8 mouse cellular contexts compared by ENCODE assay signal in the genomic region with DNA sequence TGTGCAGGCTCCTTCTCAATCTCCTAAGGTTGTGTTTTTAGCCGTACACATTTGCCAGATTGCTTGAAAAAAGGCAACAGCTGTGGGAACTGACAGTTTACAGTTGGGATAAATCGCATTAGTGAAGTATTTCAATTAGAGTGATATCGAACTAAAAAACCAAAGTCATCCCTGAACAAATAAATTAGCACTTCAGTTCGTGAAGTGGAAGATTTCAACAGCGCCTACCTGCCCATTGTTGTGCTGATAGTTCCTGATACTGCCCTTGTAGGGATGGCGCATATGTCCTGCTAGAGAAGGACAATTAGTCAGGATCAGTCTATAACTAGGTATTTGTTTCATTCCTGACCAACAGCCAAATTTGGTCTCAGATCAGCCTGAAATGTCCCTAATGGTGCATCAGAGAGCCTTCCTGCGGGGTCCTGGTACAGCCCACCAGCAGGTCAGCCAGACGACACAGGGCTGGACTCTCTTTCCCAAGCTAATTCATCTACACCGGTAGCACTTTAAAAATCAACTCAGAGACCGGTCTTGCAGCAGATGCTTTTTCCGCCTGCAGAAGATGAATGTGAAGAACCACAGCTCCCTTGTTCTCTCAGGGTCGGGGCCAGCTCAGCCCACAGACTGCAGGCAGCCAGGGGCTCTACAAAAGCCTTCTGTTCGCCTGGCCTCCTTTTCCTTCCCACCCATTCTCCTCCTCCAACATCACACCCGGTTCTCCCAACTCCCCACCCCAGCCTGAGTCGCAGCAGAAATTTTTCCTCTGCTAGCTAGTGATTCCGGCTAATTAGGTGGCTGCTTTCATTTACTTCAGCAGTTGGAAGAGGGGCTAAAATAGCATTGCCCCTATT.
DNase-seq lines count a peak whose midpoint lies in the region; ATAC-seq and TF ChIP-seq lines count a peak whose summit lies in the region.

No protein-coding gene starts in this region.

- no peak overlapping the region for H3K27ac ChIP-seq in bone marrow macrophage, adult 2 months (ENCODE audit: insufficient read depth, low read depth, low read length)
- H3K27ac ChIP-seq in hindbrain, embryonic 15.5 days (replicated peaks): peak overlapping the region; percentile 79
- peak overlapping the region; percentile 69 for H3K27ac ChIP-seq in limb, embryonic 10.5 days
- peak overlapping the region; percentile 80 for H3K27ac ChIP-seq in midbrain, embryonic 14.5 days (replicated peaks; ENCODE audit: low read depth, low read length)

- WGBS in hindbrain, embryonic 15.5 days: 14% methylated on average over 16 of the region's 16 CpGs
- WGBS in limb, embryonic 10.5 days: 20% methylated on average over 16 of the region's 16 CpGs
- 17% methylated on average over 16 of the region's 16 CpGs for WGBS in midbrain, embryonic 14.5 days

- TF ChIP-seq POLR2A in bone marrow macrophage, adult 2 months (IDR thresholded peaks at IDR 0.05; ENCODE audit: borderline replicate concordance, low read depth, low read length): no peak

- H3K9me3 ChIP-seq in hindbrain, embryonic 15.5 days: no peaks in the 10 kb centered on the region
- H3K9me3 ChIP-seq in limb, embryonic 10.5 days (replicated peaks): no peaks in the 10 kb centered on the region
- H3K9me3 ChIP-seq in midbrain, embryonic 14.5 days (ENCODE audit: control insufficient read depth, low read length): no peaks in the 10 kb centered on the region

- H3K27me3 ChIP-seq in hindbrain, embryonic 15.5 days: peaks cover 10% of the 10 kb centered on the region; the same call in 1 of the 2 replicates
- H3K27me3 ChIP-seq in limb, embryonic 10.5 days (ENCODE audit: low read depth, poor library complexity, severe bottlenecking): peaks cover 39% of the 10 kb centered on the region
- peaks cover 37% of the 10 kb centered on the region for H3K27me3 ChIP-seq in midbrain, embryonic 14.5 days (ENCODE audit: control insufficient read depth, insufficient read depth, low read length)

- peak overlapping the region; percentile 30 for H3K9ac ChIP-seq in hindbrain, embryonic 15.5 days
- H3K9ac ChIP-seq in midbrain, embryonic 14.5 days (replicated peaks; ENCODE audit: low read length): peak overlapping the region; percentile 49

- peaks cover 3% of the 10 kb centered on the region; the same call in 1 of the 2 replicates for H3K4me1 ChIP-seq in bone marrow macrophage, adult 2 months (ENCODE audit: control insufficient read depth, insufficient read depth, low read length)
- H3K4me1 ChIP-seq in hindbrain, embryonic 15.5 days (replicated peaks): peaks cover 28% of the 10 kb centered on the region
- peaks cover 45% of the 10 kb centered on the region for H3K4me1 ChIP-seq in limb, embryonic 10.5 days
- peaks cover 26% of the 10 kb centered on the region for H3K4me1 ChIP-seq in midbrain, embryonic 14.5 days (ENCODE audit: control insufficient read depth, insufficient read depth, low read length)

- H3K4me2 ChIP-seq in hindbrain, embryonic 15.5 days: peak overlapping the region; percentile 55
- peak overlapping the region; percentile 54 for H3K4me2 ChIP-seq in midbrain, embryonic 14.5 days (ENCODE audit: low read length)

- peak overlapping the region; percentile 41 for H3K4me3 ChIP-seq in bone marrow macrophage, adult 2 months (ENCODE audit: insufficient read depth, low read length)
- peak overlapping the region; percentile 32 for H3K4me3 ChIP-seq in hindbrain, embryonic 15.5 days
- peak overlapping the region; percentile 46 for H3K4me3 ChIP-seq in limb, embryonic 10.5 days
- peak overlapping the region; percentile 16 for H3K4me3 ChIP-seq in midbrain, embryonic 14.5 days (replicated peaks; ENCODE audit: low read depth, low read length)

- peak; percentile 76 to 82 for DNase-seq in cerebellum, postnatal 10 days
- DNase-seq in frontal cortex, postnatal 10 days (ENCODE audit: low spot score in 2 of 2): peak; percentile 73 to 78
- DNase-seq in limb, embryonic 10.5 days (ENCODE audit: low spot score): peak; percentile 58
- DNase-seq in midbrain, embryonic 14.5 days: peak; percentile 70
- DNase-seq in testis, postnatal 14 days (ENCODE audit: low spot score): peak; percentile 31
- no peak for DNase-seq in natural killer cell, adult 2 months (ENCODE audit: low spot score in 2 of 2)

- peak; percentile 83 for ATAC-seq in hindbrain, embryonic 15.5 days (ENCODE audit: low FRiP score, low read depth)
- peak; percentile 29 for ATAC-seq in midbrain, embryonic 14.5 days (ENCODE audit: low FRiP score, low TSS enrichment)

- H3K36me3 ChIP-seq in hindbrain, embryonic 15.5 days: no peaks in the 10 kb centered on the region
- H3K36me3 ChIP-seq in limb, embryonic 10.5 days: no peaks in the 10 kb centered on the region
- H3K36me3 ChIP-seq in midbrain, embryonic 14.5 days (ENCODE audit: control insufficient read depth, insufficient read depth, low read length): no peaks in the 10 kb centered on the region

- TF ChIP-seq CTCF in bone marrow macrophage, adult 2 months (IDR thresholded peaks at IDR 0.05; ENCODE audit: low read depth, low read length): no peak

Comparison
In these comparisons a context has a peak if more than half of its experiments do, and no peak if none do; other contexts are left out.
1. DNase-seq: peak in cerebellum, postnatal 10 days (2 of 2), frontal cortex, postnatal 10 days (2 of 2), limb, embryonic 10.5 days (single experiment), midbrain, embryonic 14.5 days (single experiment) and testis, postnatal 14 days (single experiment); none in natural killer cell, adult 2 months (0 of 2).
2. Peak in every context shown above with its lines, with median percentiles within 50 percentile points of each other: H3K4me3 ChIP-seq.